Mouse (Mus musculus) layer of hippocampus, adult 9-11 months (tissue): Measurements from ENCODE around the gene Nup133.
A peak's percentile ranks its signal among the peaks of the same experiment; 100 is the strongest.
"Not testable (repeated sequence)": the region's sequence is repeated elsewhere in the genome, so short reads cannot be mapped to it uniquely, and the experiment has no call there.

Source experiments
- DNase-seq: peaks from one replicate; pipeline ENCODE4 v3.0.0; 2022

Nup133 gene

GRCm38 (mm10) chr8:123948942-123949685, at the start of gene Nup133:
Gene Nup133, minus strand, starts transcription at chr8:123949265.
- DNase-seq = peak; percentile 98

GRCm38 (mm10) chr8:123993997-123994396, 44.9 kb upstream of the Nup133 start:
- DNase-seq = no peak

DNA sequence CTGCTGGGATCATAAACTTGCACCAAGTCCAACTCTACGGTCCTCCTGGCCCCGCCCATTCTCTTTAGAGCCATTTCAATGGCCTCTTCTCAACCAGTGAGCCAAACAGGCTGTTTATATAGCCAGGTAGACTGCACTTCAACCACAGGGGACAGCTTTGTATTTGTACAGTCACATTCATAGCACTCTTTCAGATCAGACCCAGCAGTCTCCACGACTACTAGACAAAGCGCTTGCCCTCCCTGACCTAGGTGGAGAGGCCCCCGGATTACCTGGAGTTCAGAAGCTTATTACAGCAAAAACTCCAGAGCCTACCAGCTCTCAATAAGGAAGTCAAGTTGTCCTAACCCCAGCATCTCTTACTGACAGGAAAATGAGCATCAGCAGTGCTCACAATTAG, 44.5 kb upstream of the Nup133 start:
- no peak for DNase-seq

DNA sequence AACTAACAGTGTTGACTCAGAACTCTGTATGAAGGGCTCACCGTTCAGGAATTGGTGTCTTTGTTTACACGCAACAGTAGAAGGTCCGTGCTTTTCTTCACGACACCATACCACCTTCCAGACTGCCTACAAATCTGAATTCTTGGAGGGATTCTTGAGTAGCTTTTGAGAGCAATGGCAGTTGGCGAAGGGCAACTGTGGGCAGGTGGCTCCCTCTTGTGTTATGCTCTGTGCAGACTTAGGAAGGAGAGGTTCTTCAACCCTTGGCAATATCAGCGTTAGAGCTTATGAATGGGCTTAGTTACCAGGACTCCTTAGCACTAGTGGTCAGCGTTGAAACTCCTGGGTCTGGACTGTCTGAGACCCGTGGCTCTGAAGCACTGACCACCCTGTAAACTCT, 43.5 kb upstream of the Nup133 start:
- no peak for DNase-seq

DNA sequence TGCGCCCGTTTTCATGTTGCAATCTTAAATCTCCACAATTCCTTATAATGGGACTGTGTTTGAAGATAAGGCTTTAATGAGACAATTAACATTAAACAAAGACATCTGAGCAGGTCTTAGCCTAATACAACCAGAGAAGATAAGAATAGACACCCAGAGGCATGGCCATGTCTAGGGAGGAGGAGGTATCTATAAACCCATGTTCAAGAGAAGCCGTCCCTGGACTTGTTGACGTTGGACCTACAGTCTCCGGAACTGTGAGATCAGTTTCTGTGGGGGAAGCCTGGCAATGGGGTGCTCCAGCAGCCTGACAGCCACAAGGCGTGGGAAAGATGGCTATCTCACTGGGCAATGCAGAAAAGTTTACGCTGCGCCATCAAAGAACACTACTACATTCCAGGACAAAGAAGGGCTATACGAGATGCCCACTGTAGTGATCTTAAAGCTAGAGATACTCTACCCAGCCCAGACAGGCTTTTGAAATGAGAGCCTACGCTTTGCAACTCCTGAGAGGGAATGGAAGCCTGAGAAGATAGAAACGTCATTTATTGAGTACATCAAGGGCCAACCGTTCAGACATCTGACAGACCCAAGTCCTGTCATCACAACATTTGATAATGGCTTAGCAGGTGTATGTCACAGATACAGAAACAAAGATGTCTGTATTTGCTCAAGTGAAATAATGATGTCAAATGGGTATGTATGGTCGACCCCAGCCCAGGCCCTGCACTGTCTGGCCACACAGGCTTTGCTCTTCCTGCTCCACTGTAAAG, 41.4 kb upstream of the Nup133 start:
- DNase-seq = no peak

GRCm38 (mm10) chr8:123989128-123989527, 40.1 kb upstream of the Nup133 start:
- no peak for DNase-seq

GRCm38 (mm10) chr8:123988605-123989038, 39.6 kb upstream of the Nup133 start:
- DNase-seq = no peak

DNA sequence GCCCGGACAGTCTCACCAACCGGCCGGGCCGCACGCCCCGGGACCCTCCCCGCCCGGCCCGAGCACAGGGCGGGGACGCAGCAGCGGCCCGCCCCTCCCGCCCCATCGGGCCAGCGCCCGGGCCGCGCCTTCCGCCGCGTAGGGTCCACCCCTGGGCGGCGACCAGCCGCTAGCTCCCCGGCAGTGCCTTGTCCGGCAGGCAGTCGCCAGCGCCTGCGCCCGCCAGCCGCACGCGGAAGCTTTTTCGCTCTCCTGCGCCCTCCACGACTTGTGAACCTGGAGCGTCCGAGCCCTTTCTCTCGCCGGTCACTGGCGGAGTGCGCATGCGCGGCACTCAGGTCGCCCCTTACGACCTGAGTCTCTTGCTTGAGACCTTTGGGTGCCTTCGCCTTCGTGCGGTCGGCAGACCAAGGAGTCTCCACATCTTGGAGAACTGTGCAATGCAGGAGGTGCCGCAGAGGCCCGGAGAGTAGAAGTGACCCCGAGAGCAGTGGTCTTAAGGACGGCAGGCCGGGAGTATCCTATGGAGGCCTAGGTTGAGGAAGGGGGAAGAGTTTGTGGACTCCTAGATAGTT, 33.8 kb upstream of the Nup133 start, which contains the start of gene Abcb10:
Gene Abcb10, minus strand, starts transcription at position 297 of the 575 bp plus-strand sequence.
- DNase-seq = peak; percentile 91

- DNase-seq = no peak
These were observed 33.3 kb upstream of the Nup133 start for GRCm38 (mm10) chr8:123982291-123982793.

- peak; percentile 77 for DNase-seq
These were observed 32.6 kb upstream of the Nup133 start for GRCm38 (mm10) chr8:123981674-123982073.

DNA sequence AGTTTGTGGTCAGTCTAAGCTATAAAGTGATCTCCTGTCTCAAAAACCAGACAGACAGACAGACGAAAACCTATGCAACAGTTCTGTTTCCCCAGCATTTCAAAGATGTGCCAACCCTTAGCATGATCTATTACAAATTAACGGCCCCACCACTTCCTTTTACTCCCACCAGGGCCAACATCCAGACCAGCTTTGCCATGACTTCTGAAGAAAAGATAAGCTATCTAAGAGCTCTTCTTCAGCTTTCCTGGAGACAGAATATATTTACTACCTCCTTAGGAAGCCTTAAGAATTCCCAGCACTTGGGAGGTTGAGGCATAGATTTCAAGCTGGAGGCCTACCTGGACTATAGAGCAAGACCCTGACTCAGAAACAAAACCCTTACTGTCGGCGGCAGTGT, 31.2 kb upstream of the Nup133 start:
- no peak for DNase-seq

- no peak for DNase-seq
These were observed 29.9 kb upstream of the Nup133 start for GRCm38 (mm10) chr8:123978926-123979325.

GRCm38 (mm10) chr8:123978166-123978838, 29.2 kb upstream of the Nup133 start:
- DNase-seq = peak; percentile 37

DNA sequence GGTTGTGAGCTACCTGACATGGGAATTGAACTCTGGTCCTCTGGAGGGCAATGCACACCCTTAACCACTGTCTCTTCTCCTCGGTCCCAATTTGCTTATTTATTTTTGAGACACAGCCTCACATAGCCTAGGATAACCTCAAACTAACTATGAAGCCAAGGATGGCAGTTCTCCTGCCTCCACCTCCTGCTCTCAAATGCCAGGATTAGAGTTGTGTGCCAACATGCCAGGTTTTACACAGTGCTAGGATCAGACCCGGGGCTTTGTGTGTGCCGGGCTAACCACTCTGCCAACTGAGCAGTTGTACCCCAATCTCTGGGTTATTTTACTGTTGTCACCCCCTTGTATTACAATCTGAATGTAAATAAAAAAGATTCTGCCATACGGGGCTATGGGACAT, 28.4 kb upstream of the Nup133 start:
- DNase-seq = no peak

- DNase-seq = no peak
These were observed 24.4 kb upstream of the Nup133 start for GRCm38 (mm10) chr8:123973495-123973894.

- no peak for DNase-seq
These were observed 17.8 kb upstream of the Nup133 start for GRCm38 (mm10) chr8:123966896-123967295.

GRCm38 (mm10) chr8:123961371-123961770, 12.3 kb upstream of the Nup133 start:
- DNase-seq = no peak

DNA sequence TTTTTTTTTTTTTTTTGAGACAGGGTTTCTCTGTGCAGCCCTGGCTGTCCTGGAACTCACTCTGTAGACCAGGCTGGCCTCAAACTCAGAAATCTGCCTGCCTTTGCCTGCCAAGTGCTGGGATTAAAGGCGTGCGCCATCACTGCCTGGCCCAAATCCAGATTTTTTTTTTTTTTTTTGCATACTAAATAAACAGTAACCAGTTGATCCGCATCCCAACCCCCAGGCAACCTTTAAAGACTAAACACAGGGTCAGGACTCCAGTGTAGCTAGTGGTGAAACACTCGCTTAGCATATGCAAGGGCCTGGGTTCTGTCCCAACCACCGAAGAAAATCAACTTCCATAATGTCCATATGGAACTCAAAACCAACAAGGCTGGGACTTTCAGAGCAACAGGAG, 11.5 kb upstream of the Nup133 start:
- not testable (repeated sequence) for DNase-seq

DNA sequence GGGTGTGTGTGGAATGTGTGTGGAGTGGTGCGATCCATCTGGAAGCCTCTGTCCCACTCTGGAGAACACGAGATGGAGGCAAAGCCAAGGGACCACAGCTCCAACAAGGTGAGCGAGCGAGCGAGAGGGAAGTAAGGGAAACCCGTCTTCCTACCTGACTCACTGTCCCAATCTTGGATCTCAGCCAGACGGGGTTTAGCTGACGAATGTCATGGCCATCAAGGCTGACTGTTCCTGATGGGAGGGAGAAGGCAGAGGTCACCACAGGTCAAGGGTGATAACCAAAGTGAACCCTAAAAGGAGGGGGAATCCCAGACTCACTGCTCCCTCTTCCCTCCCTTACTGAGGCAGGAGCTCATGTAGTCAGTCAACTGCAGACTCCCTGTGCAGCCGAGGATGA, 11.0 kb upstream of the Nup133 start:
- DNase-seq = no peak

GRCm38 (mm10) chr8:123959473-123959872, 10.4 kb upstream of the Nup133 start:
- no peak for DNase-seq

GRCm38 (mm10) chr8:123958130-123958529, 9.1 kb upstream of the Nup133 start:
- no peak for DNase-seq

DNA sequence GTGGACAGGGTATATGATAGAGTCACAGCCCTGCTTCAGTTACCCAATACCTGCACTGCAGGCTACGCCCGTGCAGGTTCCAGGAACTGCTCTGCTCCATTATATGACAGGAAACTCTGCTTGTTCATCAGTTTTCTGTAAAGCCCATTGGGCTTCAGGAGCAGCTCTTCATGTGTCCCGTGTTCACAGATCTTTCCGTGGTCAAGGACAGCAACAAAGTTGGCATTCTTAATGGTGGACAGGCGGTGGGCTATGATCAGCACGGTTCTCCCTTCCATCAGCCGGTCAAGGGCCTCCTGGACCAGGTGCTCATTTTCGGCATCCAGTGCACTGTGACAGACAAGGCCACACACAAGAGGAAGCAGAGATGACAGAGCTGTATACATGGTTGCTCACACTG, 5.2 kb upstream of the Nup133 start:
- no peak for DNase-seq

- no peak for DNase-seq
These were observed 4.6 kb upstream of the Nup133 start for GRCm38 (mm10) chr8:123953686-123954085.
